Mouse (Mus musculus) lung, postnatal 10 days (tissue): ENCODE results near the gene Kcnq1.

Experiments used
- DNase-seq: peaks from one replicate; pipeline ENCODE4 v3.0.0; 2021

The Kcnq1 gene

DNA sequence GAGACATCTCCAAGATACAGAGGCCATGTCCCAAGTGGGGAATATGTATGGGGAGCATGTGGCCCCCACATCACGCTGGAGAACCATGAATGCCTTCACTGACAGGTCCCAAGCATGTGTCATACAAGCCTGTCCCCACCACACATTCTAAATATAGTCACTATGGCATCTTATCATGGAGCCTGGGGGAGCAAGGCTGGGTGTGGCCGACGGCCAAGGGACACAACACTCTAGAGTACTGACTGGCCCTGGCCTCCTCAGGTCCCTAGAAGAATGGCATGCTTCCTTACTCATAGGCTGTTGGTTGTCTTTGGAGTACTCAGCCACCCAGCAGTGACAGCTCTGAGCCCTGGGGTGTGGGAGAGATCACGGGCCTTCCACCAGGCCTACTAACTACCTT lies 33.8 kb downstream of the Kcnq1 start:
- DNase-seq = no peak

DNA sequence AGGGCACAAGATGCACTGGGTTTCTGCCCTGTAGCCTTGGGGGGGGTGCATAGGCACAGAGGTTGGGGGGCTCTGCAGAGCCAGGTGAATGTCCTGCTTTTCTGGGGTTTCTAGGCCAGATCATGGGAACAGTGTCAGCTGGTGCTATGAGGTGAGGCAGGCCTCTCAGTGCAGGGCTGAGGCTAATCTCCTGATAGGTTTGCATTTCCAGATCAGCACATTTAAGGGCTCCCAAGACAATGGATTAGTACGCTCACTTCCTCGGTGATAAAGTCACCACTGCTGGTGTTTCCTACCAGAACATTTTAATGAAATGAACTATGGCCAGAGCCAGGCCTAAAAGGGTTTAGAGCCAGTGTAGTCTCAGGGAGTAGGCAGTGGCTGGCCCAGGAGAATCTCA lies 36.5 kb downstream of the Kcnq1 start:
- DNase-seq = no peak

GRCm38 (mm10) chr7:143147015-143147414 lies 40.9 kb downstream of the Kcnq1 start:
- no peak for DNase-seq

DNA sequence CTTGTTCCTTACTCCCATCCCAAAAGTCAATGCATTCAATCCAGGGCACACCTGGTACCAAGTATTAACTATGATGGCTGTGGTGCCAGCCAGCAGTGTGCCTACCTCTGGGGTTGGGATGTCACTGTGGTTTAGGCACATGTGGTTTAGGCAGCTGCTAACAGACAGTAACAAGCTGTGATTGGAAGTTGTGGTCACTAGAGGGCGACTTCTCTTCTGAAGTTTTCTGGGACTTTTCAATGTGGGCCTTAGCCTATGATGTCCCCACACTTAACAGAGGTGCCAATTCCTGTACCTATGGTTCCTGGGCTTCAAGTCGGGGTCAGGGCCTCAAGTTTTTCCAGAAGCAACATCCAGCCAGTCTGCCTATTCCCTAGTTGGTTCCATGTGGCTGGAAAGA lies 45.0 kb downstream of the Kcnq1 start:
- peak; percentile 66 for DNase-seq

DNA sequence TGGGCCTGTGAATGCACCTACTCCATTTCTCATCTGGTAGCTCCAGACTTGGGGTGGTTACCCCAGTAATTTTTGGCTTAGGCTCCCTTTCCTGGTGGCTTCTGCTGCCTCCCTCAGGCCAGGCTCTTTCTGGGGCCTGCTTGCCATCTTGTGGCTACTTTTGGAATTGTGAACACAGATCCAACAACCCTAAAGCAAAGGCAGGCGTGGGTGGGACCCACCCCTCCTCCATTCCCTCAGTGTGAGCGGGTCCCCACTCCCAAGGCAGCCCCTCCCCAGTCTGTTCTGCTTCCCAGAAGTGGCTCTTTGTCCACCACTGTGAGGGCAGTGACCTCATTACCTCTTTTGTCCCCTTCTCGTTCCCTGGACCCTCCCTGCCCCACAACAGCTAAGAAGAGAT lies 46.2 kb downstream of the Kcnq1 start:
- peak; percentile 50 for DNase-seq

GRCm38 (mm10) chr7:143153915-143154373 lies 47.8 kb downstream of the Kcnq1 start:
- peak; percentile 90 for DNase-seq

GRCm38 (mm10) chr7:143154458-143154871 lies 48.3 kb downstream of the Kcnq1 start:
- peak; percentile 50 for DNase-seq

DNA sequence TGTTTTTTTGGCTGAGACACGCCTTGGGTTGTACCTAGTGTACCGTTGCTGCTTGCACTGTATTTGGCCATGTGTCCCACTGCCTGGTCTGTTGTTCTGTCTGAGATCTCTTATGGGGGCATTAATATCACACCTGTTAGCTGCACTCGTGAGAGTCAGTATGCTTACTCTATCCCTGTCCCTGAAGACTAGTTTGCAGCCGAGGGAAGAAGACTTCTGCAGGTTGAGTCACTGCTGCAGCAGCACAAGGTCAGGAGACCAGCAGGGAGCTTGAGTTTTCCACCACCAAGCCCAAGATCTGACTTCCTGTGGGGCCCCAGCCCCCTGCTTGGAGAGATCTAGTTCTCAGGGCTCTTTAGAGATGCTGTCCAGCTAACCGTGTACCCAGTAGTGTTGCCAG lies 49.1 kb downstream of the Kcnq1 start:
- DNase-seq = no peak

- DNase-seq = no peak
Measured at GRCm38 (mm10) chr7:143158690-143159425, 52.7 kb downstream of the Kcnq1 start.

DNA sequence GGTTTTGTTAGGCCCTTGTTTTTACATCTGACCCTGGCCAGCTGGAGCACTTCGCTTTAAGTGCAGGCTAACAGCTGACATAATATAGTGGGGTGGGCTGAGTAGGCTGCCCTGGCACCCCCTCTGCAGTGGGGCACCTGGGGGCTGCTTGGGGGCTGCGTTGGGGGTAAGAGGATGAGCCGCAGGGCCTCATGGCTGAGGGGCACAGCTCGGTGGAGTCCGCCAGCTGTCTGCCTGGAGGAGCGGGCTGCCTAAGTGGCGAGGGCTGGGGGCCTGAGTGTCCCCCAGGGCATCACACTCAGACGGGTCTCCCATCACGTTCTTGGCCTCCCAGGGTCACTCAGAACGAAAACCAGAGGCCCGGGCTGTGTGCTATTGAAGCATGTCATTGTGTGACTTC lies 53.3 kb downstream of the Kcnq1 start:
- no peak for DNase-seq

- DNase-seq = no peak
Measured at GRCm38 (mm10) chr7:143160057-143160456, 53.9 kb downstream of the Kcnq1 start.

DNA sequence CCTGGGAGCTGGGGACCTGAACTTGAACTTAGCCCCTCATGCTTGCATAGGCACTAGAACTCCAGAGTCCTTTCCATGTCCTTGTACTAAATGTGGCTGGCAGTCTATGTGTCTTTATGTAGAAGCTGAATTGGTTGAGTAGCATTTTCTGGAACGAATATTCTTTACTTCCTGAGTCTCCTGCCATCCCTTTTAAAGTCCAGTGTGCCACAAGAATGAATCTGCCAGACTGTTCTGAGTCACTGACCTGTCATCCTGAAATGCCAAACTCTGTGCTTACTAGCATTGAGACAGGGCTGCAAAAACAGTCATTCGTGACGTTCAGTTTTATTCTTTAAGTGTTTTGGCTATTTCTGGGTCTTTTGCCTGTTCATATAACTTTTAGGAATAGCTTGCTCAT lies 55.9 kb downstream of the Kcnq1 start:
- DNase-seq = no peak

GRCm38 (mm10) chr7:143164074-143164473 lies 57.9 kb downstream of the Kcnq1 start:
- no peak for DNase-seq

- DNase-seq = no peak
Measured at GRCm38 (mm10) chr7:143165687-143166265, 59.6 kb downstream of the Kcnq1 start.

DNA sequence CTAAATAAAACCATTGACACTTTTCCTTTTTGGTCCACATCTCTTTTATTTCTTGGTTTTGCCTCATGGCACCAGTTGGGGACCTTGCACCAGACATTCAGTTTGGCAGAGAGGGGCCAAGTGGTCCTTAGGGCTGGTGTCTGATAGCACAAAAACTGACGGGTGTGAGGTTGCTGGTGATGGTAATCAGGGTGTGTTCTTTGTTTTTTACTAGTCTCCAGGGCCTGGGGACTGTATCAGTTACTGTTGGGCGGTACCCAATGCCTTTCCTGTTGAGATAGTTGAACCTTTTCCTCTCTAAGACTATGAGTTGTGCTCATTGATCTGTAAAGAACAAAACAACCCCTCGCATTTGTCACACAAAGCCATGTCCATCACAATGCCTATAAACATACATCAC lies 61.1 kb downstream of the Kcnq1 start:
- no peak for DNase-seq

- DNase-seq = no peak
Measured at GRCm38 (mm10) chr7:143169371-143169770, 63.2 kb downstream of the Kcnq1 start.

GRCm38 (mm10) chr7:143172914-143173547 lies 66.9 kb downstream of the Kcnq1 start:
- DNase-seq = no peak

GRCm38 (mm10) chr7:143174633-143175032 lies 68.5 kb downstream of the Kcnq1 start:
- peak; percentile 7 for DNase-seq

DNA sequence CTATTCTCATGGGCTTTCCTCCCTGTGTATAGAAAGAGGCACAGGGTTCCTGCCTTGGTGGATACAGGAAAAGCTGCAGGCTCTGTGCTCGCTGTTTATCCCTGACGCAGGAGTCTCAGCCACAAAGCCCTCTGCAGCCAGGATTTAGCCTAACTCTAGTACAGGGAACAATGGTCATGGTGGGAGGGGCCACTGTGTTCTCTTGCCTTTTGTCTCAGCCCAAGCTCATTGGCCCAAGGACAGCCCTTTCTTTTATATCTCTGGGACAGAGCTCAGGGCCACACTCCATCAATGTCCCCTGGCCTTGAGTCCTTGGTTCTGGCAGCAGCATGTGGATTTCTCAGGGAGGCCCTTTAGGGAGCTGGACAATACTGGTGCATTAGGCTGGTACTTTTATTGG lies 72.7 kb downstream of the Kcnq1 start:
- DNase-seq = peak; percentile 59

DNA sequence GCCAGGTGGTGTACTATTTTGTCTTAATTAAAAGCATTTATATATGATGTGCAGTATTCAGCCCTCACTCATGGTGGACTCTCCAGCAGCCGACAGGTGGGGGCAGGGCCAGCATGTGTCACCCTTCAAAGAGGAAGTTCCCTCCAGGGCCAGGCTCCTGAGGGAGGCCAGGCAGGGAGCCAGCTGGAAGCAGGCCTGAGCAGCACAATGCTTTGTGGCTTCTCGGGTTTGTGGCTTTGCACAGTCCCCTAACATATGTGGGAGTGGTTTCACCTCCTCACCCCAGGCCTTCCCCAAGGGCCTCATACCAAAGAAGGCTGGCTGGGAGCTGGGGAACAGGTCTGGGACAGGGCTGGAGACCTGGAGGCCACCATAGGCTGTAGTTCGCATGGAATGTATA lies 74.6 kb downstream of the Kcnq1 start:
- peak; percentile 81 for DNase-seq

DNA sequence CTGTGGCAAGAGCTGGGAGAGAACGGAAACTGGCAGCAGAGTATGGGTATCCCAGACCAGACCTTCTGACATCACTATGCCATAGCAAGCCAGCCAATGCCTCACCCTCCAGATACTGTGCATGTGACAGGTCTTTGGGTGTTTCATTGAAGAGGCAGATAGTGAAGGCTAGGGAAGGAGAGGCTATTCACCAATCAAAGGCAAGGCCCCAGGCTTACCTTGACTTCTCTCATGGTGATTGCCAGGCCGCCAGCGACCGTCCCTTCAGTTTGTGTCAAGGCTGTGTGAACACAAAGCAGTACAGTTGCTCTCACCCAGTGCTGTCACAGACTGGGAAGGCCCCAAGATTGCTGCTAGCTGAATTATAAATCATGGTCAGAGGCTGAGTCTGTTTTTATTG lies 75.1 kb downstream of the Kcnq1 start:
- no peak for DNase-seq

- DNase-seq = no peak
Measured at GRCm38 (mm10) chr7:143185506-143185905, 79.3 kb downstream of the Kcnq1 start.

- no peak for DNase-seq
Measured at GRCm38 (mm10) chr7:143186378-143186777, 80.2 kb downstream of the Kcnq1 start.

DNA sequence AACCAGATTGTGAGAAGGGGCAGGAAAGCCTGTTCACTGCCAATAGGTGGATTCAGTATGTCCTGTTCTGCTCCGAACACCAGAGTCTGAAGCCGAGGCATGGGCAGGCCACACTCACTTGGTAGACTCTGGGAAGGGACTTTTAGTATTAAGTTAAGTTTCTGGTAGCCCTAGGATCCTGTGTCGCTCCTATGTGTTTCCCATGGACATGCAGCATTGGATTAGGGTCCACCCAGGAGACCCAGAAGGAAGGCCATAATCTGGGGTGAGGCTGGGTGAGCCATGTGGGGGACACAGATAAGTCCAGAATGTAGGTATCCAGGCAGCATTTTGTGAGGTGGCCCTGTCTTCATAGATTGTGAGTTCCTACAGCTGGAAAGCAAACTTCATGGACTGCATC lies 81.0 kb downstream of the Kcnq1 start:
- DNase-seq = no peak
